Mouse (Mus musculus) CH12.LX (cell line): ENCODE data around the gene Zeb2. TPM values are rescaled to one million over a fixed set of nuclear protein-coding genes. Genes with fewer than 3 reads are reported as not detected.
A peak's percentile ranks its signal among the peaks of the same experiment; 100 is the strongest.

ENCODE experiments used
- DNase-seq: peaks from one replicate; pipeline ENCODE4 v3.0.0-alpha.2; 2013; ENCODE audit errors: extremely low read depth
- H3K27ac ChIP-seq: 2 replicates; pipeline ENCODE4 v1.5.1; 2012; ENCODE audit warnings: low read depth, mild to moderate bottlenecking, control low read depth, moderate library complexity; ENCODE audit not compliant: insufficient read depth
- H3K27me3 ChIP-seq: replicated peaks from 2 replicates; pipeline ENCODE3; 2012; ENCODE audit warnings: inconsistent platforms
- H3K36me3 ChIP-seq, 2 experiments: replicated peaks in 1 of 2; 2 replicates each; pipeline versions ENCODE3 to v1.6.1; 2012; ENCODE audit warnings: inconsistent platforms in 1 of 2, low read length in 1 of 2, mild to moderate bottlenecking in 1 of 2, mixed read lengths in 1 of 2, moderate library complexity in 1 of 2; ENCODE audit not compliant: control insufficient read depth in 1 of 2, insufficient read depth in 1 of 2
- H3K4me1 ChIP-seq, 2 experiments: 2 replicates each; pipeline ENCODE4 v1.6.1; 2012; ENCODE audit warnings: inconsistent platforms in 1 of 2, moderate library complexity in 1 of 2; ENCODE audit not compliant: insufficient read depth in 2 of 2, control insufficient read depth in 1 of 2
- H3K4me2 ChIP-seq: 2 replicates; pipeline ENCODE4 v1.6.1; 2012; ENCODE audit warnings: low read depth, mild to moderate bottlenecking, control low read depth; ENCODE audit not compliant: poor library complexity, insufficient read depth, severe bottlenecking
- H3K4me3 ChIP-seq, 3 experiments: fragments of 150-350 bp in 1 of 3; sonication (generic) in 1 of 3; replicated peaks in 1 of 3; 2 replicates each; pipeline versions ENCODE3 to v1.5.1; 2011 to 2012; ENCODE audit warnings: low read depth in 2 of 3, low read length in 2 of 3, mild to moderate bottlenecking in 2 of 3, moderate library complexity in 2 of 3, control low read depth in 1 of 3, improper control_type of control experiment in 1 of 3, inconsistent platforms in 1 of 3, mixed read lengths in 1 of 3; ENCODE audit not compliant: poor library complexity in 1 of 3
- H3K79me2 ChIP-seq: replicated peaks from 2 replicates; pipeline ENCODE4 v1.6.1; 2012; ENCODE audit warnings: mild to moderate bottlenecking, moderate library complexity; ENCODE audit not compliant: control insufficient read depth, poor library complexity, insufficient read depth, severe bottlenecking; ENCODE audit errors: extremely low read depth
- H3K9ac ChIP-seq: 2 replicates; pipeline ENCODE4 v1.6.1; 2012; ENCODE audit warnings: low read depth, mild to moderate bottlenecking, control low read depth, moderate library complexity; ENCODE audit not compliant: insufficient read depth
- H3K9me3 ChIP-seq: replicated peaks from 2 replicates; pipeline ENCODE3; 2012; ENCODE audit warnings: low read length, inconsistent platforms, mixed read lengths
- CHD1 ChIP-seq: IDR thresholded peaks from 2 replicates; pipeline ENCODE4 v1.6.1; 2012; ENCODE audit warnings: low read depth, low read length, improper control_type of control experiment, inconsistent platforms
- CHD2 ChIP-seq: IDR thresholded peaks from 2 replicates; pipeline ENCODE4 v1.6.1; 2011; ENCODE audit warnings: low read length, improper control_type of control experiment
- ELF1 ChIP-seq: IDR thresholded peaks from 2 replicates; pipeline ENCODE4 v1.6.1; 2014; ENCODE audit warnings: low read depth, mild to moderate bottlenecking, inconsistent platforms, low read length, improper control_type of control experiment
- EP300 ChIP-seq: IDR thresholded peaks from 2 replicates; pipeline ENCODE4 v1.6.1; 2011; ENCODE audit warnings: low read length, improper control_type of control experiment
- GABPA ChIP-seq: IDR thresholded peaks from 2 replicates; pipeline ENCODE4 v1.6.1; 2012; ENCODE audit warnings: low read depth, low read length, improper control_type of control experiment, inconsistent platforms; ENCODE audit not compliant: insufficient replicate concordance
- HCFC1 ChIP-seq: IDR thresholded peaks from 2 replicates; pipeline ENCODE4 v1.6.1; 2012; ENCODE audit warnings: low read depth, mild to moderate bottlenecking, inconsistent platforms, low read length, improper control_type of control experiment
- MAZ ChIP-seq: IDR thresholded peaks from 2 replicates; pipeline ENCODE4 v1.6.1; 2012; ENCODE audit warnings: low read depth, mild to moderate bottlenecking, inconsistent platforms, low read length, improper control_type of control experiment, moderate library complexity
- MEF2A ChIP-seq: IDR thresholded peaks from 2 replicates; pipeline ENCODE4 v1.6.1; 2014; ENCODE audit warnings: low read depth, mild to moderate bottlenecking, inconsistent platforms, low read length, improper control_type of control experiment, borderline replicate concordance
- MXI1 ChIP-seq: IDR thresholded peaks from 2 replicates; pipeline ENCODE4 v1.6.1; 2011; ENCODE audit warnings: mild to moderate bottlenecking, low read depth, low read length, improper control_type of control experiment
- PAX5 ChIP-seq: IDR thresholded peaks from 2 replicates; pipeline ENCODE4 v1.6.1; 2012; ENCODE audit warnings: low read length, inconsistent platforms, mixed read lengths
- RCOR1 ChIP-seq: conservative IDR thresholded peaks from 2 replicates; pipeline ENCODE4 v1.6.1; 2012; ENCODE audit warnings: low read depth, mild to moderate bottlenecking, inconsistent platforms, low read length, improper control_type of control experiment
- SIN3A ChIP-seq: IDR thresholded peaks from 2 replicates; pipeline ENCODE4 v1.6.1; 2012; ENCODE audit warnings: low read length, improper control_type of control experiment, inconsistent platforms
- USF1 ChIP-seq: IDR thresholded peaks from 2 replicates; pipeline ENCODE4 v1.6.1; 2014; ENCODE audit warnings: low read depth, mild to moderate bottlenecking, inconsistent platforms, low read length, improper control_type of control experiment
- USF2 ChIP-seq: conservative IDR thresholded peaks from 2 replicates; pipeline ENCODE4 v1.6.1; 2011; ENCODE audit warnings: low read depth, low read length, improper control_type of control experiment
- ZC3H11A ChIP-seq: IDR thresholded peaks from 2 replicates; pipeline ENCODE4 v1.6.1; 2012; ENCODE audit warnings: low read depth, mild to moderate bottlenecking, inconsistent platforms, low read length, improper control_type of control experiment
- ZKSCAN1 ChIP-seq: IDR thresholded peaks from 2 replicates; pipeline ENCODE4 v1.6.1; 2012; ENCODE audit warnings: low read depth, inconsistent platforms, low read length, improper control_type of control experiment, borderline replicate concordance
- ZNF384 ChIP-seq: IDR thresholded peaks from 2 replicates; pipeline ENCODE4 v1.6.1; 2012; ENCODE audit warnings: low read depth, low read length, improper control_type of control experiment, inconsistent platforms
- dilution Hi-C: fragments of 300-500 bp; cut with MboI; formaldehyde crosslinking; loops from 2 replicates; pipeline ENCODE4 v1.14.3; 2020; ENCODE audit warnings: low sequenced_read_pairs; ENCODE audit not compliant: extremely low pct_unique_long_range_greater_than_20kb, extremely low pct_ligation_motif_present
- in situ Hi-C: fragments of 300-500 bp; cut with MboI; formaldehyde crosslinking; loops from 3 replicates; pipeline ENCODE4 v1.14.3; 2019; ENCODE audit warnings: low sequenced_read_pairs, low pct_ligation_motif_present, low pct_unique_long_range_greater_than_20kb, mixed read lengths
- polyA plus RNA-seq: library from polyadenylated mRNA; unstranded; fragments of >175 nt; gene quantifications from 2 replicates; pipeline ENCODE4 v1.2.1, GENCODE M21; 2012; ENCODE audit warnings: low read depth; ENCODE audit not compliant: insufficient read length
- total RNA-seq, 2 experiments: library from RNA; depleted of rRNA; stranded (reverse); fragments of 300-350 nt in 1 of 2; fragments of >200 nt in 1 of 2; gene quantifications; 2 replicates each; pipeline ENCODE4 v1.2.3; 2012 to 2014

Zeb2 gene
- total and polyA plus RNA-seq, 3 experiments: 12.9 to 25.8 (median 20.8) TPM

DNA sequence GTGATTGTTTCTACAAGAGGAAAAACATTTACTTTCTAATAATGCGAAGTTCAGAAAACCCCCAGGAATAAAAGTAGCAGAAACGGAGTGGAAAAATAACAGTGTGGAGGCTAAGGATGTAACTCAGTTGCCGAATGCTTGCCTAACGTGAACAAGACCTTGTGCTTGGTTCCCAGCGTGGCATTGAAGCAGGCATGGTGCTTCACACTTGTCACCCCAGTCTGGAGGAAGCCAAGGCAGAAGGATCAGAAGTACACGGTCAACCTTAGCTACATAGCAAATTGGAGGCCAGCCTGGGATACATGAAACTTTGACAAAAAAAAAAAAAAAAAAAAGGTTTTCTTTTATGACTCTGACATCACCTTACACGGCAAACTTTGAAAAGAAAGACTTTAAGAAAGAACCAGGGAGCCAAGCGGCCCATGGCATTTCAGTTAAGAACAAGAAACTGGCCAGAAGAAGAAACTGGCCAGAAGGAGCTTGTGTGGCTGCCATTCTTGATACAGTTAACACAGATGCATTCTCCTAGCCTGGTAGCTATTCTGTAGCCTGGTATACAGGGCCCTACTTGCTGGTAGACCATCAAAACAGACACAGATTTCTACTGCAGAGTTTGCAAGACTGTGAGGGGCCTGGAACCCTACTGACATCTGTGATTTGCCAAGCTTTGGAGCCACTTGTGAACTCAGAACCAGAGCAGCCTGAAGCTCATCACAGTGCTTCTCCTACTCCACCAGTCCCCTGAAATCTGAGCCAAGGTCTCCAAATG is 26.5 kb downstream of the Zeb2 start:
- no peak for DNase-seq
- Histone ChIP-seq H3K4me2 (peak overlapping the region; percentile 33), H3K9me3 (no peaks in the 10 kb centered on the region), H3K79me2 (peaks cover 83% of the 10 kb centered on the region), H3K27ac (peak overlapping the region; percentile 47), H3K9ac (no peak overlapping the region), H3K36me3 (peaks cover 22 to 72% of the 10 kb centered on the region in 2 experiments), H3K27me3 (no peaks in the 10 kb centered on the region), H3K4me3 (no peak overlapping the region), H3K4me1 (peaks cover 26 to 89% of the 10 kb centered on the region in 2 experiments)
- dilution Hi-C loops (no loop called here), in situ Hi-C loops (no loop called here)
- no peak for TF ChIP-seq SIN3A
- TF ChIP-seq CHD1: peak; percentile 67; the same call in 1 of the 2 replicates
- peak; percentile 36 for TF ChIP-seq MXI1
- peak; percentile 37; the same call in 1 of the 2 replicates for TF ChIP-seq ZNF384
- TF ChIP-seq CHD2: 0 out of 2 replicates have a peak, but pooled peaks have one; percentile 14

DNA sequence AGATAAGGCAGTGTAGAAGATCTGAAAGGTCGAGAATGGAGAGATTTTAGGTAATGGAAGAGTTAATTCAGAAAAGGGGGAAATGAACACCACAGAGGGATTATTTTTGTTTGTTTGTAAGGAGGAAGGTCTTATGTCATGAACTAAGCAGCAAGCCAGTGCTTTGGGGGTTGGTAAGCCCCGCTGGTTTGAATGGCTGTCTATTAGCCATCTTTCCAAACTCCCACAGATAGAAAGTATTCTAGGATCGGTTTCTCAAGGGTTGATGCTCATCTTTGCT is 28.0 kb downstream of the Zeb2 start:
- Histone ChIP-seq H3K4me1 (peaks cover 25 to 88% of the 10 kb centered on the region in 2 experiments), H3K27me3 (no peaks in the 10 kb centered on the region), H3K27ac (peak overlapping the region; percentile 65; the same call in 1 of the 2 replicates), H3K9ac (peak overlapping the region; percentile 10), H3K36me3 (peaks cover 18 to 79% of the 10 kb centered on the region in 2 experiments), H3K4me2 (peak overlapping the region; percentile 94), H3K9me3 (no peaks in the 10 kb centered on the region), H3K79me2 (peaks cover 79% of the 10 kb centered on the region), H3K4me3 (no peak overlapping the region)
- TF ChIP-seq HCFC1: no peak
- no peak for TF ChIP-seq ELF1
- TF ChIP-seq MXI1: no peak
- no peak for TF ChIP-seq MAZ
- TF ChIP-seq ZNF384: no peak
- no peak for TF ChIP-seq USF2
- no peak for TF ChIP-seq PAX5
- TF ChIP-seq RCOR1: no peak
- no peak for TF ChIP-seq USF1
- no peak for TF ChIP-seq MEF2A
- TF ChIP-seq EP300: no peak
- TF ChIP-seq ZC3H11A: no peak
- no peak for TF ChIP-seq GABPA
- no peak for TF ChIP-seq ZKSCAN1
- dilution Hi-C loops: no loop called here
- in situ Hi-C loops: no loop called here
- DNase-seq: no peak
